Mouse (Mus musculus) lung, adult 10 weeks (tissue): ENCODE measurements around the gene Myh13. TPM values are rescaled to one million over a fixed set of nuclear protein-coding genes. Genes with fewer than 3 reads are reported as not detected.

Source experiments
- polyA plus RNA-seq: library from polyadenylated mRNA; stranded (reverse); fragments of 350-450 nt; fragmentation: Illumina TruSeq; extraction: RNeasy Lipid Tissue Mini Kit (QIAGEN cat#74804); gene quantifications from one replicate; pipeline ENCODE4 v1.2.3, GENCODE M21; 2014; ENCODE audit warnings: low read depth, low replicate concordance; ENCODE audit not compliant: insufficient read depth

Myh13 gene
- polyA plus RNA-seq = 3.0 TPM

GRCm38 (mm10) chr11:67321358-67321757, at the start of gene Myh13:
Myh13 (plus strand) TSS chr11:67321658.

GRCm38 (mm10) chr11:67276601-67277174, 44.8 kb upstream of the Myh13 start, which contains the start of gene Myh8:
Myh8 (plus strand) TSS chr11:67277124.

Other genes starting within 250 kb of the Myh13 start
- not detected for gene Myh3, start 243.4 kb upstream of the Myh13 start, polyA plus RNA-seq
- not detected for gene Myh2, start 150.6 kb upstream of the Myh13 start, polyA plus RNA-seq
- gene Myh1, start 121.6 kb upstream of the Myh13 start, polyA plus RNA-seq = 0.03 TPM
- gene Myh4, start 83.6 kb upstream of the Myh13 start, polyA plus RNA-seq = not detected
- not detected for gene Myh8, start 44.5 kb upstream of the Myh13 start, polyA plus RNA-seq
- 5.1 TPM for gene Gas7, start 133.8 kb downstream of the Myh13 start, polyA plus RNA-seq